Mouse (Mus musculus) intestine, postnatal 0 days (tissue): Measurements from ENCODE around the gene Sdhb. TPM values are rescaled to one million over a fixed set of nuclear protein-coding genes. Genes with fewer than 3 reads are reported as not detected.

Experiments
- ATAC-seq: fragments of 200-750 bp; cut with Nextera tagmentation; 2 replicates; pipeline ENCODE4 v1.8.0; 2017; ENCODE audit warnings: mild to moderate bottlenecking, moderate TSS enrichment, moderate library complexity
- H3K27ac ChIP-seq: fragments of 300-500 bp; sonication (generic); 2 replicates; pipeline ENCODE4 v1.5.1; 2014; ENCODE audit warnings: mild to moderate bottlenecking, low read depth, low read length, moderate library complexity
- H3K27me3 ChIP-seq: fragments of 300-500 bp; sonication (generic); replicated peaks from 2 replicates; pipeline ENCODE4 v1.6.1; 2014; ENCODE audit warnings: low read length, mixed read lengths; ENCODE audit not compliant: control insufficient read depth, insufficient read depth
- H3K36me3 ChIP-seq: fragments of 300-500 bp; sonication (generic); 2 replicates; pipeline ENCODE4 v1.6.1; 2014; ENCODE audit warnings: mild to moderate bottlenecking, moderate library complexity; ENCODE audit not compliant: control insufficient read depth, insufficient read depth
- H3K4me1 ChIP-seq: fragments of 300-500 bp; sonication (generic); replicated peaks from 2 replicates; pipeline ENCODE4 v1.6.1; 2014; ENCODE audit warnings: antibody characterized with exemption, low read length, mixed read lengths; ENCODE audit not compliant: control insufficient read depth, insufficient read depth
- H3K4me2 ChIP-seq: fragments of 300-500 bp; sonication (generic); replicated peaks from 2 replicates; pipeline ENCODE4 v1.6.1; 2014; ENCODE audit warnings: low read depth, mild to moderate bottlenecking, moderate library complexity
- H3K4me3 ChIP-seq: fragments of 300-500 bp; sonication (generic); 2 replicates; pipeline ENCODE4 v1.5.1; 2014; ENCODE audit warnings: low read depth, low read length
- H3K9ac ChIP-seq: fragments of 300-500 bp; sonication (generic); 2 replicates; pipeline ENCODE4 v1.6.1; 2014; ENCODE audit warnings: mild to moderate bottlenecking, low read depth, low read length
- H3K9me3 ChIP-seq: fragments of 300-500 bp; sonication (generic); 2 replicates; pipeline ENCODE4 v1.6.1; 2016; ENCODE audit warnings: mixed run types; ENCODE audit not compliant: control insufficient read depth
- CTCF ChIP-seq: sonication (generic); IDR thresholded peaks from 2 replicates; pipeline ENCODE4 v1.5.1; 2016; ENCODE audit warnings: low read depth, mild to moderate bottlenecking, control low read depth, antibody characterized with exemption, moderate library complexity
- WGBS: fragments of 180-500 bp; shearing (Covaris S2); extraction: QIAGEN DNeasy Blood & Tissue Kit; methylation state at CpG from one replicate; pipeline ENCODE4 v1.1.7; 2014; 5-methylcytosine and 5-hydroxymethylcytosine counted together
- polyA plus RNA-seq: library from polyadenylated mRNA; unstranded; fragments of >200 nt; fragmentation: Nextera tagmentation; extraction: Ambion mirVana; gene quantifications from 2 replicates; pipeline ENCODE4 v1.2.1, GENCODE M21; 2015

Sdhb gene
- polyA plus RNA-seq, 1 experiment from 2014 or later: 627 TPM

- no peak overlapping the region for H3K9ac ChIP-seq
- no peaks in the 10 kb centered on the region for H3K27me3 ChIP-seq
- TF ChIP-seq CTCF: no peak
- WGBS: 86% methylated on average over 5 of the region's 5 CpGs
- no peaks in the 10 kb centered on the region for H3K9me3 ChIP-seq
- no peak overlapping the region for H3K4me2 ChIP-seq
- ATAC-seq: no peak
- H3K4me3 ChIP-seq: no peak overlapping the region
- no peaks in the 10 kb centered on the region for H3K4me1 ChIP-seq
- H3K27ac ChIP-seq: no peak overlapping the region
- no peaks in the 10 kb centered on the region for H3K36me3 ChIP-seq
Measured at GRCm38 (mm10) chr4:140916296-140916695, 44.7 kb upstream of the Sdhb start.

DNA sequence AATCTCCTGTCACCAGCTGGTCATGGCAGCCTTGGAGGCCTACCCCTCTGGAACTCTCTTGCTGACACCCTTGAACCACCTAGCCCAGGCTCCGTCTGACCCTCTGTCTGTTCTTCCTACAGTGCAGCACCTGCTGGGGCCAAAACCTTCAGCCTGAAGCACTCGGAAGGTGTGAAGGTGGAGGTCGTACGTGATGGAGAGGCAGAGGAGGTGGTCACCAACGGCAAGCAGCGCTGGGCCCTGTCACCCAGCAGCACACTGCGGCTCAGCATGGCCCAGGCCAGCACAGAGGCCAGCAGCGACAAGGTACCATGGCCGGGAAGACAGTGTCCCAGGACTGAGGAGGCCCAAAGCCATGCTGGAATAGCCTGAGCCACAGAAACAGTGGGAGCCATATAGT is 43.6 kb upstream of the Sdhb start:
- no peak overlapping the region for H3K4me2 ChIP-seq
- no peak overlapping the region for H3K4me3 ChIP-seq
- H3K9me3 ChIP-seq: no peaks in the 10 kb centered on the region
- no peak overlapping the region for H3K9ac ChIP-seq
- WGBS: 94% methylated on average over 9 of the region's 9 CpGs
- no peaks in the 10 kb centered on the region for H3K4me1 ChIP-seq
- no peaks in the 10 kb centered on the region for H3K36me3 ChIP-seq
- no peak for TF ChIP-seq CTCF
- H3K27ac ChIP-seq: no peak overlapping the region
- no peaks in the 10 kb centered on the region for H3K27me3 ChIP-seq
- ATAC-seq: no peak

- H3K27ac ChIP-seq: no peak overlapping the region
- TF ChIP-seq CTCF: no peak
- H3K4me3 ChIP-seq: no peak overlapping the region
- H3K9me3 ChIP-seq: no peaks in the 10 kb centered on the region
- 32% methylated on average over 11 of the region's 11 CpGs for WGBS
- no peaks in the 10 kb centered on the region for H3K36me3 ChIP-seq
- no peaks in the 10 kb centered on the region for H3K4me1 ChIP-seq
- no peak for ATAC-seq
- H3K9ac ChIP-seq: no peak overlapping the region
- H3K27me3 ChIP-seq: no peaks in the 10 kb centered on the region
- no peak overlapping the region for H3K4me2 ChIP-seq
Measured at GRCm38 (mm10) chr4:140919974-140920836, 40.8 kb upstream of the Sdhb start.

- 85% methylated on average over 5 of the region's 5 CpGs for WGBS
- H3K4me3 ChIP-seq: no peak overlapping the region
- H3K4me2 ChIP-seq: no peak overlapping the region
Measured at GRCm38 (mm10) chr4:140922508-140922907, 38.5 kb upstream of the Sdhb start.

DNA sequence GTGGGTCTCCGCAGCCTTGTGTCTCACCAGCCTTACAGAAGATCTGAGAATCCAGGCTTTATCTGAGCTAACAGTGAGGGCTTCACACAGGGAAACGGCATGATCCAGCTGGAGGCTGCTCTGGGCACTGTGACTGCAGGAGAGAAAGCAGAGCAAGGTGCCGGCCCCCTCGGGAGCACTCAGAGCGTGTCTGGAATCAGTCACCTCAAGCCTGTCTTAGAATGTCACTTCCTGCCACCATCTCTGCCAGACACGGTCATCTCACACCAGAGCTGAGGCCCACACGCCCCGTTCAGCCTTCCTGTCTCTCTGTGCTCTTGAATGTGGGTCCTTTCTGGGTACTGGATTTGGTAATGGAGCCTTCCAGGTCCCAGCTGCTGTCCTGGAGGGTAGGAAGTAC is 35.4 kb upstream of the Sdhb start:
- H3K27me3 ChIP-seq: no peaks in the 10 kb centered on the region
- no peak overlapping the region for H3K9ac ChIP-seq
- H3K9me3 ChIP-seq: no peaks in the 10 kb centered on the region
- no peak overlapping the region for H3K4me3 ChIP-seq
- no peak overlapping the region for H3K27ac ChIP-seq
- no peak for TF ChIP-seq CTCF
- H3K4me1 ChIP-seq: no peaks in the 10 kb centered on the region
- H3K36me3 ChIP-seq: no peaks in the 10 kb centered on the region
- WGBS: 51% methylated on average over 8 of the region's 8 CpGs
- ATAC-seq: no peak
- H3K4me2 ChIP-seq: no peak overlapping the region

More at GRCm38 (mm10) chr4:140922508-140922907, 38.5 kb upstream of the Sdhb start:
- TF ChIP-seq CTCF: no peak
- no peaks in the 10 kb centered on the region for H3K9me3 ChIP-seq
- no peaks in the 10 kb centered on the region for H3K4me1 ChIP-seq
- no peak overlapping the region for H3K27ac ChIP-seq
- no peak for ATAC-seq
- no peak overlapping the region for H3K9ac ChIP-seq
- H3K27me3 ChIP-seq: no peaks in the 10 kb centered on the region
- no peaks in the 10 kb centered on the region for H3K36me3 ChIP-seq

- no peak for TF ChIP-seq CTCF
- no peak overlapping the region for H3K9ac ChIP-seq
- no peaks in the 10 kb centered on the region for H3K4me1 ChIP-seq
- H3K27ac ChIP-seq: no peak overlapping the region
- ATAC-seq: no peak
- no peaks in the 10 kb centered on the region for H3K36me3 ChIP-seq
- no peak overlapping the region for H3K4me3 ChIP-seq
- H3K4me2 ChIP-seq: no peak overlapping the region
- WGBS: 73% methylated on average over 9 of the region's 9 CpGs
- H3K27me3 ChIP-seq: no peaks in the 10 kb centered on the region
- H3K9me3 ChIP-seq: no peaks in the 10 kb centered on the region
Measured at GRCm38 (mm10) chr4:140928349-140928748, 32.7 kb upstream of the Sdhb start.

GRCm38 (mm10) chr4:140929745-140930144 is 31.3 kb upstream of the Sdhb start:
- Histone ChIP-seq H3K9me3 (no peaks in the 10 kb centered on the region), H3K9ac (no peak overlapping the region), H3K36me3 (no peaks in the 10 kb centered on the region), H3K4me2 (no peak overlapping the region), H3K4me1 (no peaks in the 10 kb centered on the region), H3K27ac (no peak overlapping the region), H3K27me3 (no peaks in the 10 kb centered on the region), H3K4me3 (no peak overlapping the region)
- TF ChIP-seq CTCF: no peak
- 58% methylated on average over 8 of the region's 8 CpGs for WGBS
- ATAC-seq: no peak
